Mouse (Mus musculus): ENCODE measurements at regions not wholly inside any gene's neighbourhood (a gene's known extent, or its start where the extent isn't known, plus 50 kb on each side); places are given as distances from the start of the nearest gene placed in this dataset.

DNA sequence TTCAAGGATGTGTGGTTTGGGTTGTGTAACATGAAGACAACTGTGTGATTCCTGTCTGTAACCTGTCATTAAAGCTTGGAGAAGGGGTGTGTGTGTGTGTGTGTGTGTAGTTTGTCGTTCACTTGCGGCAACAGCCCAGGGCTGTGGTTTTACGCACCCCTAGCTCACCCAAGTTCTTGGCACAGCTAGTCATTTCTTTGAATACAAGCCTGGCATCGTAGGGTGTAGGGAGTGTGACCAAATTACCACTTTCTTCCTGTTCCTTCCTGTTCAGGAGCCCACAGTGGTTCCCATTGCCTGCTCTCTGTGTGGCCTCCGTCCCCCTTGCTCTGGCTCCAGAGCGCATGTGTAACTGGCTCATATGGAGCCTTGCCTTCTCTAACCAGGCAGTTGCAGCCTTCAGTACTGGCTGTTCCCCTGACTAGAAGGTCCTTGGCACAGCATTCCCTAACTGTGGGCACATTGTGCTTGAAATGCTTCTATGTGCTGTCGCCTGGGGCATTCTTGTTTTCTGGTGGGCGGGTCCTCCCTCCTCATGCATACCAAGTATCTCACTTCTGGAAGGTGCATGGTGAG lies 167.4 kb upstream of the Ubr2 start:
- DNase-seq (ENCODE audit: low spot score): no peak

- no peak for DNase-seq (ENCODE audit: low spot score)
These were observed 166.0 kb upstream of the Ubr2 start for GRCm38 (mm10) chr17:47176328-47176727.

DNA sequence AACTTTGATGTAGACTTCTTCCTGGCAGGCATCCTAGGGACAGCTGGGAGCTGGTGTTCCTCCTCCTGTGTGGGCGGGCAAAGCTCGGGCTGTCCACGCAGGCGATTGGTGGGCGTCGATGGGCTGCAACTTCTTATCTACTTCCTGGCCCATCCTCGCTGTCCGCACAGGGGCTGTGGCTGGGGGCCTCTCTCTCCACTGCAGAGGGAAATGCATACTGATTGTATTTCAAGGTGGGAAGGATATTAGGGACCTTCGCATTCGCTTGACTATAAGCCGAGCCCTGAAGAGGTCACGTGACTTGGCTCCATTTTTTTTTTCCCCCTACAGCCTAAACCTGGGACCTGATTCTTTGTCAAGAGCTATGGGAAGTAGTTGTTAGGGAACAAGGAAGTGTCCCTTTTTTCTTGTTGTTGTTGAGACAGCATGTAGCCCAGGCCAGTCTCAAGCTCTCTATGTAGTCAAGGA lies 164.4 kb upstream of the Ubr2 start:
- DNase-seq (ENCODE audit: low spot score): peak; percentile 91

GRCm38 (mm10) chr17:47171801-47172200 lies 161.4 kb upstream of the Ubr2 start:
- DNase-seq (ENCODE audit: low spot score): no peak

- no peak for DNase-seq (ENCODE audit: low spot score)
These were observed 160.7 kb upstream of the Ubr2 start for GRCm38 (mm10) chr17:47170978-47171593.

DNA sequence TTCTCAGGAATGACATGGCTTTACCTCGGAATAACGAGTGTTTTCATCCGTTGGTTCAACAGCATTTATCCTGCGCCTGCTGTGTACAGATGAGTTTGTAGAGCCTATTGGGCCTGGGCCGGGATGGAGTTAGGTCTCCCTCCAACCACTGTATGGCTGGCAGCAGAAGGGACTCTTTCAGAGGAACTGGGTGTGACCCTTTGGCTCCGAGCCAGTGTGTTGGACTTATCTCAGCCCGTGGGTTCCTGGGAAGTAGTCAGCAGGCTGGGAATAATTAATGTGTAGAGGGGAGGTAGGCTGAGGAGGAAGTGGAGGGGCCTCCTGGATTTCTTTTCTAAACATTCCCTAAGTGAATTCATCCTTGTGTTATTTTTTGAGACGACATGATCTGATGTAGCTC lies 157.7 kb upstream of the Ubr2 start:
- peak; percentile 72 for DNase-seq (ENCODE audit: low spot score)

DNA sequence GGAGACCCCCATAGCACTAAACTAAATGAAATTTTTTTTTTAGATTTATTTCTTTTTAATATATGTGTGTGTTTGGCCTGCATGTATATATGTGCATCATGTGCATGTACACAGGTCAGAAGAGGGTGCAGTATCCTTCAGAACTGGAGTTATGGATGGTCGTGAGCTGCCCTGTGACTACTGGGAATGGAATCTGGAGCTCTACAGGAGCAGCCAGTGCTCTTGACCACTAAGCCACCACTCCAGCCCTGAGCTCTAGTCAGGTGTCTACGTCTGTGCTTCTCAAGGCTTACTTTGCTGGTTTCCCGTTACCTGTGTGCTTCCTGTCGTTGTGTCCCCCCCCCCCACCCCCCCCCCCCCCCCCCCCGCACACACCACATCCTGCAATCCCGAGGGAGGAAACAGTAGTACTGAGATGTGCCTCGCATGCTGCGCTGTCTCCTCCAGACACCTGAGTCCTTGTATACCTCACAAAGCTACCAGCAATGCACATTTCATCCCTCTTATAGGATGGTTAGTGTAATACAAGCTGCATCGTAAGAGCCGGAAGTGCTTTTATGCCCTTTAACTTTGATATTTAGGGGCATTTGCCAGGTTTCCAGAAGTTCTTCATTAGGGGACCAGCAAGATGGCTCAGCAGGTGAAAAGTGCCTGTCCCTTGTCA lies 153.5 kb upstream of the Ubr2 start:
- no peak for DNase-seq (ENCODE audit: low spot score)

DNA sequence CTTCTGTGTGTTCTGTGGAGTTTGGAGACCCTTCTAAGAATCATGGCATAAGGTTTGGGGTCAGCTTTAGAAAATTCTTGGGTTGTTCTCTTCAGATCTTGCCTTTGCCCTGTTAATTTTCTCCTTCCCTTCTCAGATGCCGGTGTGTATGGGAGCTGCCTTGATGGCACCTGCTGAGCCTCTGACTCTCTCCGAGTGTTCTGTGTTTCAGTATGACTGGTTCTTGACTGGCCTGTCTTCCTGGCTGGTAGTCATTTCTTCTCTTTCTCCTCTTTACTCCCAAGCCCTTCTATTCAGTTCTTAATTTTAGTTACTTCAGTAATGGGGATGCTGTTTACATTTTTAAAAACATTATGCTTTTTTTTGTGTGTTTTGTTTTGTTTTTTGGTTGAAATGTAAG lies 152.1 kb upstream of the Ubr2 start:
- no peak for DNase-seq (ENCODE audit: low spot score)

GRCm38 (mm10) chr17:47156237-47156636 lies 145.9 kb upstream of the Ubr2 start:
- no peak for DNase-seq (ENCODE audit: low spot score)

- peak; percentile 68 for DNase-seq (ENCODE audit: low spot score)
These were observed 141.4 kb upstream of the Ubr2 start for GRCm38 (mm10) chr17:47151557-47152278.

DNA sequence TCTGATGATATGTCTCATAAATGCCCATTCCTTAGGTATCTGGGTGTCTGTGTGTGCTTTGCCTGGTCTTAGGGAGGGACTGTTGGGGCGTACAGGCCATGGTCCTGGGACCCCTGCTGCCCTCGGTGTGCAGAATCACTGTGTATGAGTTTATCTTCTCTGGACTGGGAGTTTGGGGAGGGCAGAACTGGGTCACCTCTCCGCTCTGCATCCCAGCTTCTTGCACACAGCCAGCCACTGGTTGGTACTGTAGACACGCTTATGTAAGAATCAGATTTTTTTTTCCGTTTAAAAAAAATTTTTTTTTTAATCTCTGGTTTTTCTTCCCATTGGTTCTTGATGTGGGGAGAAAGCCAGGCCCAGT lies 140.8 kb upstream of the Ubr2 start:
- DNase-seq (ENCODE audit: low spot score): peak; percentile 42

GRCm38 (mm10) chr17:47150636-47151035 lies 140.3 kb upstream of the Ubr2 start:
- DNase-seq (ENCODE audit: low spot score): no peak

DNA sequence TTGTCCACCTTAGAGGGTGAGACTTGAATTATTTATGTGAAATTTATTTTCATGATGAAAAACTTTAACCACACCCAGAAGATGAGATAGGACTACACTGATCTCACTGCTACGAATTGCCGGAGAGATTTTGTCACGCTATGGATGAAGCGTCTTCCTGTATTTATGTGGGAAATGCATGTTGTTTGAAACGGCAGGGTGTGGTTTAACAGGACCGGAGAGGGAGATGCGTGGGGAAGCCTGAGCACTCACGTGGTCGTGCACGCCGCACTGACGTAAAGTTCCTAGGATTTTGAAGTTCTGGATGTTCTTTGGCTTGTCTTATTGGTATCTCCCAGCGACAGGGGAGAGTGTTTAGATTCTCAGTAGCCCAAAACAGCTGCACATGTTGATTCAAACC lies 139.3 kb upstream of the Ubr2 start:
- no peak for DNase-seq (ENCODE audit: low spot score)

GRCm38 (mm10) chr17:47149158-47149557 lies 138.8 kb upstream of the Ubr2 start:
- DNase-seq (ENCODE audit: low spot score): no peak

- DNase-seq (ENCODE audit: low spot score): peak; percentile 66
These were observed 136.3 kb upstream of the Ubr2 start for GRCm38 (mm10) chr17:47146640-47147039.

DNA sequence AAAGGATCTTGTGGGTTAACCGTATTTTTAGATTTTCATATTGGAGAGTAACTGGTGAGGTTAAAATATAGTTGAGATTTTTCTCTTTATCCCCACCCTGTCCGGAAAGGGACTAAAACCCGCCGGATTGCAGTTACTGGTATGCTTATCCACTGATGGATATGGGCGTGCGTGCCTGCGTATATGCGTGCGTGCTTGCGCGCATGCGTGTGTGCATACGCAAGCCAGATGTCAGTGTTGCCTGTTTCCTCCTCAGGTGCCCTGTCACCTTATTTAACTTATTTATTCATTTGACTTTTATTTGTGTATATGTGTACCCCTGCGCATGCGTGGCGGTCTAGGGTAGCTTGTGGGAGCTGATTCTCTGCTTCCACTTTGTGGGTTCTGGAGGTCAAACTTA lies 135.2 kb upstream of the Ubr2 start:
- DNase-seq (ENCODE audit: low spot score): no peak

DNA sequence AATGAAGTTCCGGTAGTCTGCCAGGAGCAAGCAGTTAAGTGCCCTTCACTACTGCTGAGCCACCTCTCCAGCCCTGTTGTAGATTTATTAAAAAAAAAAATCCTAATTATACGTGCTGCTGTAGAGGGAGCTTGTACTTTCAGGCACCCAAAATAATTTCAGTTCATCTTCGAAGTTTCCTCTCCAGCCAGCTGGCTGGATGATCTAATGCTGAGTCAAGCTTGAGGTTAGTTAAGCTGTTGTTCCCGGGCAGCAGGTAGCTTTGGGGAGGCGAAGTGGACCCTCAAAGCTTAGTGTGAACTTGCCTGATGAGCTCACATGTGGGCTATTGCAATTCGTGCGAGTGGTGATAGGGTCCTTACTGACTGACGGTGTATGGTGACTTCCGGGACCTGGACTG lies 134.6 kb upstream of the Ubr2 start:
- DNase-seq (ENCODE audit: low spot score): no peak

DNA sequence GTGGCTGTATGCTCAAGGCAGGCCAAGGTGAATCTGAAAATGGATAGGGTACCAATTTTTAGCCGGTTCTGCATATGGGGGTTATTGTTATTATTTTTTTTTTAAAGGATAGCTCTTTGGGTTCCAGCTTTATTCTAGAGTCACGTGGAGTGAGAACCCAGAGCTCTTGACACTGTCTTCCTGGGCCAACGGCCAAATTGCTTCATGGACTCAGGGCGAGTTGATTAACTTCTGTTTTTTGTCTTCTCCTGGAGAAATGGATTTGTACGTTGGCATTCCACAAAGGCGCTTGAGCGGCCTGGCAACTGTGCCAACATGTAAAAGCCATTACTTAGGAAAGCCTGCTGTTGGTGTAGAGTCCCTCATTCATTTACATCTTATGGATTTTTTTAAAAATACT lies 134.1 kb upstream of the Ubr2 start:
- DNase-seq (ENCODE audit: low spot score): no peak

GRCm38 (mm10) chr17:47143898-47144297 lies 133.5 kb upstream of the Ubr2 start:
- no peak for DNase-seq (ENCODE audit: low spot score)

DNA sequence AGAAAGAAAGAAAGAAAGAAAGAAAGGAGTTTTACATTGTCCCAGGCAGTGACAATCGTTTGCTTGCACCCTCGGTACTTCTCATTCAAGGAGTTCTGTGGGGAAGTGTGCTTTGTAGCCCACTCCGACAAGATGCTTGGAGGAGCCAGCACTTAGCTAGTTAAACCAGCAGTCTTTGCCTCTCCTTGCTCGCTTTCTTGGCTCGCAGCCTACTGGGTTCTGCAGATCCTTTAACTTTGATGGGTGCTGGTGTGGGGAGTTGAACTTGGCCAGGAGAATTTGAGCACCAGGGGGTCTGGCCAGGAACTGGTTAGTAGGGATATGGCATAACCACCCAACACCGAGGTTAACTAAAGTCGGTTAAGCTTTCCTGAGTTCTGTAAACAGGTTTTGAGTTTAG lies 132.5 kb upstream of the Ubr2 start:
- DNase-seq (ENCODE audit: low spot score): peak; percentile 61

DNA sequence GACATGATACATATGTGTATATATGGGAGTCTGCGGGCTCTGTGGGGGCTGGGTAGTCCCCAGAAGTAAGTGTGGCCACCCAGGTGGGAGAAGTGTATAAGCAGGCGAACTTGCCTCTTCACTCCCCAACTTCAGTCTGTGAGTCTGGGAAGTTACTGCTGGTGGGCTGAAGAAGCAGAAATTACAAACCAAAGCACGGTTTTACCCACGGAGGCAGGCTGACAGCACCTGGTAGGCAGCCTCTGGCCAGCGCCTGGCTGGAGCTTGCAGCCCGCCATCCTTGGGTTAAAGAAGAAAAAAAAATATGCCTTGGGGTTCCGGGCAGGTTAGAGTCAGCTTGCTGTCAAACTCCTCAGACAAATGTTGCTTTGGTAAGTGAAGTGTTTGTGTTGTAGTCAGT lies 131.9 kb upstream of the Ubr2 start:
- DNase-seq (ENCODE audit: low spot score): no peak

DNA sequence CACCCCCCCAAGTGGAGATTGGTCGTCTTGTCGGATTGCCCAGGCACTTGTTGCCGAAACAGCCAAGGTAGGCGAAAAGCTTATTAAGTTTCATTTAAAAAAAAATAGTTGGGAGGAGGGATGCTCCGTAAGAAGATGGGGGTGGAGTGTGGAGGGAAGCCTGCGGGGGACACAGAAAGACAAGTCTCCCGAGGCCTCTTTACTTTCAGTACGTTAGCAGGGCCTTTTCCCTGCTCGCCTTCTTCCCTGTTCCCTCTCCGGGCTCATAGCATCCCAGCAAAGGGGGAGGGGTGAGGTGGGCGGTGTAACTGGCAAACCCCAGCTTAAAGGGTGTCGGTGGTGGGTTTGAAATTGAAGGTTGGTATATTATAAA lies 131.5 kb upstream of the Ubr2 start:
- peak; percentile 68 for DNase-seq (ENCODE audit: low spot score)

Data from testis, postnatal 10 days (tissue).